Mouse (Mus musculus): ENCODE measurements at regions not wholly inside any gene's neighbourhood (a gene's known extent, or its start where the extent isn't known, plus 50 kb on each side); places are given as distances from the start of the nearest gene placed in this dataset.
"Not testable (repeated sequence)": the region's sequence is repeated elsewhere in the genome, so short reads cannot be mapped to it uniquely, and the experiment has no call there.

DNA sequence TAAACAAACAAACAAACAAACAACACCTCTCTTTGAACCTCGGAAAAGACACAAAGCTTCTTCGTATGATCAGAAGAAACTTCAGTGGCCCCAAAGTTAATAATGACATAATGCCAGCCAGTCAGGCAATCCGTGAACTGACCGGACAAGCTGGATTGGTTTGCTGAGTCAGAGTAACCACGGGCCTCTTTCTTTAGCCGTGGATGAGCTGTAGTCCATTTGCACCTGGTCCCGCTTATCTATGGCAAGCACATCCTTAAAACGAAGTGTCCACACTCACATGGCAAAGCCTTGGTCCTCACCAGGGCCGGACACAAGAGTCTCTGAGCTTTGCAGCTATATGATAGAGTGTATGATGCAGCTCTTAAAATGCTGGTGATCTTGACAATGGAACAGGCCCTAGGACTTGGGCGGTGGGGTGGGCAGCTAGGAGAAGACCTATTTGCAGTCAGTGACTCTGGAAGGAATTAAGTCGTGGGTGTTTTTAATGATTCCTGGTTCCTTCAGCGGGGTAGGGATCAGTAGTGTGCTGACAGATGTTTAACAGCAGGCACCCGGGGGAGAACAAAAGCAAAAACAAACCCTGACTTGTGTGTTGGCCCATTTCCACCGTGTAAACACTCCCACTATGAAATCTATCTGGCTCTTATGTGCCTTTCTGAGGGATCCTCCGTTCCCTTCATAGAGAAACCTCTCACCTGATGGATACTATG lies 53.6 kb upstream of the Dyrk2 start:
- intact Hi-C loops (cut with DNase I) = no loop called here
- no peak for DNase-seq

DNA sequence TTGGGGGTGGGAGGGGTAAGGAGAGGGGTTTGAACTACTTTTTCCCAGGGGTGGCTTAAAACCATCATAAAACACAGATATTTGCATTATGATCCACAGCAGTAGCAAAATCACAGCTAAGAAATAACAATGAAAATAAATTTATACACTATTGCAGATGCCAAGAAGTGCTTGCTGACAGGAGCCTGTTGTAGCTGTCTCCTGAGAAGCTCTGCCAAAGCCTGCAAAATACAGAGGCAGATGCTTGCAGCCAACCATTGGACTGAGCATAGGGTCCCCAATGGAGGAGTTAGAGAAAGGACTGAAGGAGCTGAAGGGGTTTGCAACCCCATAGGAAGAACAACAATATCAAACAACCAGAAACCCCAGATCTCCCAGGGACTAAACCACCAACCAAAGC lies 52.1 kb upstream of the Dyrk2 start:
- intact Hi-C loops (cut with DNase I); DNase-seq: not testable (repeated sequence)

Data from left cerebral cortex, postnatal 4 days (tissue).